Mouse (Mus musculus) ES-E14 (cell line): Measurements from ENCODE around the gene Cdiptos. TPM values are rescaled to one million over a fixed set of nuclear protein-coding genes. Genes with fewer than 3 reads are reported as not detected.

Experiments
- DNase-seq: peaks from one replicate; pipeline ENCODE4 v3.0.0-alpha.2; 2013; ENCODE audit warnings: low read depth, low spot score
- H3K27ac ChIP-seq: 2 replicates; pipeline ENCODE4 v1.5.1; 2012; ENCODE audit warnings: low read depth, mild to moderate bottlenecking, low read length, moderate library complexity, mixed read lengths; ENCODE audit not compliant: poor library complexity, insufficient read depth, severe bottlenecking
- H3K36me3 ChIP-seq: 2 replicates; pipeline ENCODE4 v1.6.1; 2012; ENCODE audit warnings: mild to moderate bottlenecking, low read length, moderate library complexity, mixed read lengths; ENCODE audit not compliant: control insufficient read depth, poor library complexity, insufficient read depth, severe bottlenecking
- H3K4me1 ChIP-seq, 2 experiments: fragments of 150-350 bp in 1 of 2; sonication (generic) in 1 of 2; 2 replicates each; pipeline ENCODE4 v1.6.1; 2012; ENCODE audit warnings: low read length in 2 of 2, mild to moderate bottlenecking in 1 of 2, mixed read lengths in 1 of 2; ENCODE audit not compliant: control insufficient read depth in 2 of 2, insufficient read depth in 2 of 2, poor library complexity in 1 of 2
- H3K4me3 ChIP-seq, 2 experiments: fragments of 150-350 bp in 1 of 2; sonication (generic) in 1 of 2; 2 replicates each; pipeline ENCODE4 v1.5.1; 2012; ENCODE audit warnings: low read length in 2 of 2, low read depth in 1 of 2, mild to moderate bottlenecking in 1 of 2, mixed read lengths in 1 of 2; ENCODE audit not compliant: insufficient read depth in 1 of 2, poor library complexity in 1 of 2, severe bottlenecking in 1 of 2
- H3K9ac ChIP-seq: 2 replicates; pipeline ENCODE4 v1.6.1; 2012; ENCODE audit warnings: low read depth, mild to moderate bottlenecking, low read length, mixed read lengths; ENCODE audit not compliant: poor library complexity, insufficient read depth, severe bottlenecking
- H3K9me3 ChIP-seq: fragments of 150-350 bp; sonication (generic); 2 replicates; pipeline ENCODE4 v1.6.1; 2012; ENCODE audit warnings: low read depth, mild to moderate bottlenecking, low read length; ENCODE audit not compliant: control insufficient read depth, insufficient read depth
- CHD2 ChIP-seq: IDR thresholded peaks from 2 replicates; pipeline ENCODE4 v1.6.1; 2014; ENCODE audit warnings: mild to moderate bottlenecking, low read depth, low read length, inconsistent platforms
- HCFC1 ChIP-seq: IDR thresholded peaks from 2 replicates; pipeline ENCODE4 v1.6.1; 2012; ENCODE audit warnings: low read length, inconsistent platforms, borderline replicate concordance; ENCODE audit not compliant: insufficient read depth
- MAFK ChIP-seq: IDR thresholded peaks from 2 replicates; pipeline ENCODE4 v1.6.1; 2014; ENCODE audit warnings: mild to moderate bottlenecking, low read depth, low read length, inconsistent platforms; ENCODE audit not compliant: insufficient read depth
- ZC3H11A ChIP-seq: IDR thresholded peaks from 2 replicates; pipeline ENCODE4 v1.6.1; 2012; ENCODE audit warnings: low read depth, mild to moderate bottlenecking, inconsistent platforms, low read length, borderline replicate concordance
- ZNF384 ChIP-seq: IDR thresholded peaks from 2 replicates; pipeline ENCODE4 v1.6.1; 2012; ENCODE audit warnings: low read depth, low read length, inconsistent platforms
- in situ Hi-C, 2 experiments: fragments of 600-800 bp; cut with MboI; formaldehyde crosslinking; loops; one replicate each; pipeline ENCODE4 v1.15.1; 2025; ENCODE audit warnings: low sequenced_read_pairs in 2 of 2, inconsistent platforms in 1 of 2; ENCODE audit not compliant: unreplicated experiment in 2 of 2
- total RNA-seq: library from RNA; depleted of rRNA; stranded (reverse); fragments of 300-350 nt; gene quantifications from 2 replicates; pipeline ENCODE4 v1.2.3, GENCODE M21; 2012

Gene Cdiptos
- total RNA-seq, 1 experiment, result 0.18 TPM

DNA sequence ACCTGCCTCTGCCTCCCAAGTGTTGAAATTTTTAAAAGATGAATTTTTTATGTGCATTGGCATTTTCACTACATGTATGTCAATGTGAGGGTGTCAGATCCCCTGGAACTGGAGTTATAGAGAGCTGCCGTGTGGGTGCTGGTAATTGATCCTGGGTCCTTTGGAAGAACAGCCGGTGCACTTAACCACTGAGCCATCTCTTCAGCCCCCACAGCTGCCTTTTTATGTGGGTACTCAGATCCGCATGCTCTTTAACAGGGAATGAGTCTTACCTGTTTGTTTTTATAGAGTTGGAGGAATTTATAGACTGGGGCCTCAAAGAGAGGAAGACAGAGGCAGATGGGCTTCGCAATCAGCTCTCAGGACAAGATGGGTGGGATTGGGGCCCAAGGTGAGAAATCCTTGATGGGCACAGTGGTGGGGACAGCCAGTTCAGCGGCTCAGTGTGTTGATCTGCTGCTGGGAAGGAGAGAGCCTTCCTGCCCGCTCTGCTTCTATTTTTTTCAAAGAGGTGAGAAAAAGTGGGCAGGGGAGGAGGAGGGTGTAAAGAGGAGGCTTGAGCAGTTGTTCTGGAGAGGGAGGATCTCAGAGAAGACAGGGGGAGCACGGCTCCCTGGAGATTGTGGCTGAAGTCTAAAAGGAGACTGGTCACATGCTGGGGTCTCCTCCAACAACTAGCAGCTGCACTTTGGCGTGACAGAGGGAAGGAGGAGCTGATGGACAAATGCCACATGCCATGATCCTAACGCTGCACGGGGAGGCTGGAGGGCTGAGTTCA is 9.0 kb upstream of the Cdiptos start:
- TF ChIP-seq CHD2, result no peak
- TF ChIP-seq MAFK, result no peak
- no peak for TF ChIP-seq ZC3H11A
- TF ChIP-seq HCFC1, result no peak
- no peak for TF ChIP-seq ZNF384
- no peak overlapping the region for H3K4me3 ChIP-seq
- H3K4me1 ChIP-seq, result peaks cover 1 to 2% of the 10 kb centered on the region in 2 experiments; a peak in 1 of 4 replicates
- H3K9ac ChIP-seq, result no peak overlapping the region
- H3K27ac ChIP-seq, result no peak overlapping the region
- no peaks in the 10 kb centered on the region for H3K9me3 ChIP-seq
- peaks cover 4% of the 10 kb centered on the region; the same call in 1 of the 2 replicates for H3K36me3 ChIP-seq
- no peak for DNase-seq
- in situ Hi-C loops, result no loop called here

DNA sequence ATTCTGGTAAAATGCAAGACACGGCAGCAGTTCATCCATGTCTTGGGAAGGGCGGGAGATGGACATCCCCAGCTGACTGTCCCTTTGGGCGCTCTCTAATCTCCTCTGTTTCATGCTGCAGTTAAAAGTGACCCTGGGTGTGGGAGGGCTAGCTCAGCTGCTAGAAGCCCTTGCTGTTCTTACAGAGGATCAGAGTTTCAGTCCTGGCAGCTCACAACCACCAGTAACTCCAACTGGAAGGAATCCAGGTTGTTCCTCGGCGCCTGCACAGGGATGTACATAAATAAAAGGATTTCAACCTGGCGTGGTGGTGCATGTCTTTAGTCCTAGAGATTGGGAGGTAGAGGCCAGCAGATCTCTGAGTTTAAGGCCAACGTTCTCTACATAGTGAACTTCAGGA is 7.2 kb upstream of the Cdiptos start:
- in situ Hi-C loops, result no loop called here
- no peaks in the 10 kb centered on the region for H3K9me3 ChIP-seq
- no peak overlapping the region for H3K27ac ChIP-seq
- H3K9ac ChIP-seq, result no peak overlapping the region
- peaks cover 21% of the 10 kb centered on the region for H3K36me3 ChIP-seq
- no peak for DNase-seq
- H3K4me1 ChIP-seq, result peaks cover 0 to 5% of the 10 kb centered on the region in 2 experiments; a peak in 2 of 4 replicates
- TF ChIP-seq ZC3H11A, result no peak
- no peak for TF ChIP-seq MAFK
- no peak for TF ChIP-seq CHD2
- no peak for TF ChIP-seq HCFC1
- TF ChIP-seq ZNF384, result no peak
- no peak overlapping the region for H3K4me3 ChIP-seq

DNA sequence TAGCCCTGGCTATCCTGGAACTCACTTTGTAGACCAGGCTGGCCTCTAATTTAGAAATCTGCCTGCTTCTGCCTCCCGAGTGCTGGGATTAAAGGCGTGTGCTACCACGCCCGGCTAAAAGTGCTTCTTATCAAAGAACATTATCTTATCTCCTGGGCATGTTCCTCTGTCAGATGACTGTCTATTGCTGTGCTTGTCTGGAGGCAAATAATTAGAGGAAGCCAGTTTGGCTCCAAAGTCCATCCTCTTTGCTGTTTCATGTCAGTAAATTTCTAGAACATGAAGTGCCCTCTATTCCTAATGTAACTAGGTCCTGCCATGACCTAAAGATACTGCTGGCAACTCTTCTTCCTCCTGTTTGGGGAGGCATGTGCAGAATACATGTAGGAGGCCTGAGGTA is 6.2 kb upstream of the Cdiptos start:
- H3K4me3 ChIP-seq, result no peak overlapping the region
- H3K9me3 ChIP-seq, result no peaks in the 10 kb centered on the region
- no peak overlapping the region for H3K27ac ChIP-seq
- H3K9ac ChIP-seq, result no peak overlapping the region
- in situ Hi-C loops, result no loop called here
- DNase-seq, result no peak
- H3K4me1 ChIP-seq, result peaks cover 0 to 6% of the 10 kb centered on the region in 2 experiments; a peak in 2 of 4 replicates
- no peak for TF ChIP-seq ZNF384
- no peak for TF ChIP-seq ZC3H11A
- no peak for TF ChIP-seq CHD2
- no peak for TF ChIP-seq HCFC1
- TF ChIP-seq MAFK, result no peak
- H3K36me3 ChIP-seq, result peaks cover 23% of the 10 kb centered on the region

DNA sequence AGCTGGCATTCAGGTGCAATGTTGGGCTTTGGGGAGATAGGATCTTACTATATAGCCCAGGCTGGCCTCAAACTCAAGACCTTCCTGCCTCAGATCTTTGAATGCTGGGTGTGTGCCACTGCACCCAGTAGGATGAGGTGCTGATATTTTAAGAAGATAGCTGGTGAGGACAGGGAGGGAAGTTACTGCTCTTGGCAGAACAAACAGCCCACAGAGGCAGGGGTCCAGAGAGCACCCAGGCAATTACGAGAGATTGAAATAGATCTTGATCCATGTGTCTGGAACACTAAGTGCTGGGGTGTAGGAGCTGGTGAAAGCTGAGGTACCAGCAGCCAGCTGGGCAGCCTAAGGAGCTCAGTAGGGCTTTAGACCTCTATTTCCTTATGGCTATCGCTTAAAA is 5.7 kb upstream of the Cdiptos start:
- peaks cover 23% of the 10 kb centered on the region for H3K36me3 ChIP-seq
- no peak overlapping the region for H3K9ac ChIP-seq
- H3K9me3 ChIP-seq, result no peaks in the 10 kb centered on the region
- peaks cover 0 to 6% of the 10 kb centered on the region in 2 experiments; a peak in 2 of 4 replicates for H3K4me1 ChIP-seq
- no peak overlapping the region for H3K27ac ChIP-seq
- DNase-seq, result no peak
- no peak for TF ChIP-seq ZC3H11A
- TF ChIP-seq ZNF384, result no peak
- no peak for TF ChIP-seq MAFK
- no peak for TF ChIP-seq HCFC1
- in situ Hi-C loops, result no loop called here
- no peak overlapping the region for H3K4me3 ChIP-seq

DNA sequence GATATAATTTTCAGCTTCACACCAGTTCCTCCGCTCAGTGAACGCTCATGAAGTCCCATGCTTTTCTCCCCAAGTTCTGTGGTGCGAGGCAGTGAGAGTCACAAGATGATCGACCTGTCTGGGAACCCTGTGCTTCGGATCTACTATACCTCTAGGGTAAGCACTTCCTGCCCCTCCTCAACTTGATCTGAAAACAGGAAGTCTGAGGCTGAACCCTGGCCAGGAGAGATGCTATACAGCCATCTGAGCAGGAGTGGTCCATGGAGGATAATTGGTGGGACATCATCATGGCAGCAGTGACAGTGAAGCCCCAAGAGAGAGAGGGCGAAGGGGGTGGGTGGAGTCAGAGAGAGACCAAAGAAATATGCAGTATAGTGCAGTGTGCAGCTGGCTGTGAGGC is 2.9 kb upstream of the Cdiptos start:
- no peaks in the 10 kb centered on the region for H3K9me3 ChIP-seq
- DNase-seq, result no peak
- H3K4me3 ChIP-seq, result no peak overlapping the region
- no peak overlapping the region for H3K27ac ChIP-seq
- H3K36me3 ChIP-seq, result peaks cover 23% of the 10 kb centered on the region
- in situ Hi-C loops, result no loop called here
- TF ChIP-seq ZNF384 (no peak), ZC3H11A (no peak), CHD2 (no peak), MAFK (no peak), HCFC1 (no peak)
- H3K4me1 ChIP-seq, result peaks cover 0 to 8% of the 10 kb centered on the region in 2 experiments; a peak in 2 of 4 replicates
- H3K9ac ChIP-seq, result no peak overlapping the region; the same call in 1 of the 2 replicates
